Mouse (Mus musculus) kidney, embryonic 14.5 days (tissue): ENCODE data around the gene Tmem164. TPM values are rescaled to one million over a fixed set of nuclear protein-coding genes. Genes with fewer than 3 reads are reported as not detected.

ENCODE experiments used
- ATAC-seq: fragments of 200-750 bp; cut with Nextera tagmentation; 2 replicates; pipeline ENCODE4 v1.8.0; 2017; ENCODE audit warnings: moderate number of reproducible peaks, mild to moderate bottlenecking, moderate TSS enrichment, moderate library complexity; ENCODE audit not compliant: low FRiP score, low TSS enrichment
- H3K27ac ChIP-seq: fragments of 300-500 bp; sonication (generic); 2 replicates; pipeline ENCODE4 v1.5.1; 2014; ENCODE audit warnings: low read depth, mild to moderate bottlenecking, low read length, moderate library complexity, mixed read lengths
- H3K27me3 ChIP-seq: fragments of 300-500 bp; sonication (generic); 2 replicates; pipeline ENCODE4 v1.6.1; 2014; ENCODE audit warnings: mild to moderate bottlenecking, low read length; ENCODE audit not compliant: control insufficient read depth, insufficient read depth
- H3K36me3 ChIP-seq: fragments of 300-500 bp; sonication (generic); 2 replicates; pipeline ENCODE4 v1.6.1; 2014; ENCODE audit warnings: low read length, mixed read lengths; ENCODE audit not compliant: control insufficient read depth, insufficient read depth
- H3K4me1 ChIP-seq: fragments of 300-500 bp; sonication (generic); 2 replicates; pipeline ENCODE4 v1.6.1; 2014; ENCODE audit warnings: low read length, mixed read lengths; ENCODE audit not compliant: control insufficient read depth, insufficient read depth
- H3K4me2 ChIP-seq: fragments of 300-500 bp; sonication (generic); replicated peaks from 2 replicates; pipeline ENCODE4 v1.6.1; 2014; ENCODE audit warnings: low read depth, mild to moderate bottlenecking, low read length
- H3K4me3 ChIP-seq: fragments of 300-500 bp; sonication (generic); 2 replicates; pipeline ENCODE4 v1.5.1; 2014; ENCODE audit warnings: mild to moderate bottlenecking, low read length
- H3K9ac ChIP-seq: fragments of 300-500 bp; sonication (generic); 2 replicates; pipeline ENCODE4 v1.6.1; 2014; ENCODE audit warnings: low read depth, mild to moderate bottlenecking, low read length, moderate library complexity
- H3K9me3 ChIP-seq: fragments of 300-500 bp; sonication (generic); 2 replicates; pipeline ENCODE4 v1.6.1; 2016; ENCODE audit warnings: low read length; ENCODE audit not compliant: control insufficient read depth
- WGBS: fragments of 180-500 bp; shearing (Covaris S2); extraction: QIAGEN DNeasy Blood & Tissue Kit; methylation state at CpG from one replicate; pipeline ENCODE4 v1.1.7; 2014; 5-methylcytosine and 5-hydroxymethylcytosine counted together
- polyA plus RNA-seq: library from polyadenylated mRNA; unstranded; fragments of >200 nt; fragmentation: Nextera tagmentation; extraction: Ambion mirVana; gene quantifications from 2 replicates; pipeline ENCODE4 v1.2.1, GENCODE M21; 2014

Gene Tmem164
- polyA plus RNA-seq, 1 experiment from 2014 or later = 34.5 TPM

DNA sequence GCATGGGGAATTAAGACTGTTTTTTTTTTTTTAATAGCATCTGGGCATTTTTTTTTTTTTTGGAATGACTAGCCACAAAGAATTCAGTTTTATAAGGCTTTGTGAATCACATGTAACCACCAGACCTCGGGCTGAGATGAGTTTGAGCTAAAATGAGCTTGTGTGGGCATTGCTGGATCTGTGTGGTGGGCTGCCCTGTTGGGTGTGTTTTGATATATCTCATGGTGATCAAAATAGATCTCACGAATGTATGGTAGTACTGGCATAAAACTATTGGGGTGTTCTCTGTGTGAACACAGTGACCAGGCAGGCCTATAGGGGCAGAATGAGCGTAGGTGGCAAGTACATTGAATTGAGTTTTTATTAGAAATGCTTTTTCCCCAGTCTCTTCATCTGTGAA, 67.4 kb downstream of the Tmem164 start:
- Histone ChIP-seq H3K4me3 (no peak overlapping the region), H3K4me2 (no peak overlapping the region), H3K36me3 (no peaks in the 10 kb centered on the region), H3K9me3 (no peaks in the 10 kb centered on the region), H3K27me3 (no peaks in the 10 kb centered on the region), H3K9ac (no peak overlapping the region), H3K4me1 (no peaks in the 10 kb centered on the region), H3K27ac (no peak overlapping the region)
- no peak for ATAC-seq
- 81% methylated on average over 3 of the region's 3 CpGs for whole genome bisulfite sequencing

DNA sequence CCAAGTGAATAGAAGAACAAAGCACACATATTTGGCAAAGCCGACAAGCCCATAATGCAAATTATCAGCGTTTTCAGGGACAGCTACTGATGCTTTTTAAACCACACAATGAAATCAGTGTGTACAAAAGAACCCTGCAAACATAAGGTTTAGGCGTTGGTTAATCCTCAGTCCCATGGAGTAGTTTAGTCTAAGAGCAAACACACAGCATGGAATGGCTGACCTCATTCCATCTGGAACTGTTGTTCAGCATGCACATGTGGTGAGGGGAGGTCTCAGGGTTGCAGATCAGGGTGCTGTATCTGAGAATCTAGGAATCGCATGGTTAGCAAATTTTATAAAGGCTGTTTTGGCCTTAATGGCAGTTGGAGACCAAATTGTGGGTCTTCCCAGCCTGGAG, 69.6 kb downstream of the Tmem164 start:
- Histone ChIP-seq H3K27me3 (no peaks in the 10 kb centered on the region), H3K9ac (no peak overlapping the region), H3K4me2 (no peak overlapping the region), H3K36me3 (no peaks in the 10 kb centered on the region; the same call in 1 of the 2 replicates), H3K9me3 (no peaks in the 10 kb centered on the region), H3K27ac (no peak overlapping the region), H3K4me1 (no peaks in the 10 kb centered on the region), H3K4me3 (no peak overlapping the region)
- ATAC-seq = no peak
- WGBS = 83% methylated on average over 4 of the region's 4 CpGs

DNA sequence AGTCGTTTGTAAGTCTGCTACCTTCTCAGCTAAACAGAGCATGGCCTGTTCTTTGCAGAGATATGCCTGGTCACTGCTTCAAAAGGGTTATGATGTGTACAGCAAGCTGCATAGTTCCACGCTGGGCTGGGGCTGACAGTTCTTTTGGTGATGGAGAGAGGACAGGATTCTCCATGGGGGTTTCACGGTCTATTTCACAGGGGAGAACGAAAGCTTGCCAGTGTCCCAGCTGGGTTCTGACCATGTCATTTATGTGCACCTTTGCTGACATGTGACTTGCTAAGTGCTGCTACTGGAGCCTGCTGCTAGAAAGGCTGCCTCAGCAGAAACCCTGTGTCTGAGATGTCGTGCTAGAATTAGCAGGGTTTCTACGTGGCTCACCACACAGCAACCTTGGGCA, 74.3 kb downstream of the Tmem164 start:
- no peak overlapping the region for H3K9ac ChIP-seq
- ATAC-seq = no peak

DNA sequence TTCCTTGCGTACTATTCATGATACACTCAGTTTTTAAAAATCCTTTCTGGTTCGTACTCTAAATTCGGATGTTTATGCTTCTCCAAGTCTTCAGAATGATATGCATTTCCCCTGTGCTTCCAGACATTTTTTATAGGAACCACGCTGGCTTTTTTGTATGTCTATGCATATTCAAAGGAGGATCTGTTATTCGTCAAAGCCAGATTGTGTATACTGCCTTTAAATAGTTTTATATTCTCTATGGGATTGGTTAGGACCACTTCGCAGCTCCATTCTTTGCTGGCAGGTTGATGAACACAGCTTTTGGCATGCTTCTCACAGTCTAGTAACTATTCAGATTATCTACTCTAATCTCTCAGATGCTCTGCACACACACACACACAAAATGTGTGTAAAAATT, 79.2 kb downstream of the Tmem164 start:
- Histone ChIP-seq H3K27me3 (no peaks in the 10 kb centered on the region), H3K27ac (no peak overlapping the region), H3K36me3 (peaks cover 3% of the 10 kb centered on the region; the same call in 1 of the 2 replicates), H3K4me1 (no peaks in the 10 kb centered on the region), H3K9ac (no peak overlapping the region), H3K9me3 (no peaks in the 10 kb centered on the region), H3K4me2 (no peak overlapping the region), H3K4me3 (no peak overlapping the region)
- ATAC-seq = no peak
- 87% methylated on average over 6 of the region's 6 CpGs for WGBS

More for the DNA sequence above, 74.3 kb downstream of the Tmem164 start:
- Histone ChIP-seq H3K27me3 (no peaks in the 10 kb centered on the region), H3K4me1 (no peaks in the 10 kb centered on the region), H3K4me3 (no peak overlapping the region), H3K36me3 (peaks cover 3% of the 10 kb centered on the region; the same call in 1 of the 2 replicates), H3K27ac (no peak overlapping the region), H3K4me2 (no peak overlapping the region), H3K9me3 (no peaks in the 10 kb centered on the region)
- 81% methylated on average over 6 of the region's 6 CpGs for WGBS

DNA sequence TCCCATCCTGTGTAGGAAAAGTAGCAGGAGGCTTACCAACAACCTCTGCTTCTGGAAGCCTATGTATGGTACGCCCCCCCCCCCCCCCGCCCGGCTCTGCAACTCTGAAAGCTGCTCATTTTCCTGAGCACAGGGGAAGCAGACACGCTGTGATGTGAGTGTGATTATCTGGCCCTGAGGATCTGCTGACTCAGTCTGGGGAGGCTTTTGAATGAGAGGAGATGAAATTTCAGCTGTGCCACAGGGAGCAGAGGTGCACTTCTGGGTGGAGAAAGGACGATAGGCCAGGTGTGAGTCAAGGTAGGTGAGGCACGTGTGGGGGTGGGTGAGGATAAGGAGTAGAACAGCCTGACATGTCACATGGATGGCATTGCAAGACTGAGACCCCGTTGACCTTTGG, 82.1 kb downstream of the Tmem164 start:
- Histone ChIP-seq H3K27ac (no peak overlapping the region), H3K9ac (no peak overlapping the region), H3K27me3 (no peaks in the 10 kb centered on the region), H3K9me3 (no peaks in the 10 kb centered on the region), H3K4me2 (no peak overlapping the region), H3K4me1 (no peaks in the 10 kb centered on the region), H3K36me3 (0 out of 2 replicates have a peak, but pooled peaks cover 3% of the 10 kb centered on the region), H3K4me3 (no peak overlapping the region)
- no peak for ATAC-seq
- WGBS = 79% methylated on average over 7 of the region's 7 CpGs

DNA sequence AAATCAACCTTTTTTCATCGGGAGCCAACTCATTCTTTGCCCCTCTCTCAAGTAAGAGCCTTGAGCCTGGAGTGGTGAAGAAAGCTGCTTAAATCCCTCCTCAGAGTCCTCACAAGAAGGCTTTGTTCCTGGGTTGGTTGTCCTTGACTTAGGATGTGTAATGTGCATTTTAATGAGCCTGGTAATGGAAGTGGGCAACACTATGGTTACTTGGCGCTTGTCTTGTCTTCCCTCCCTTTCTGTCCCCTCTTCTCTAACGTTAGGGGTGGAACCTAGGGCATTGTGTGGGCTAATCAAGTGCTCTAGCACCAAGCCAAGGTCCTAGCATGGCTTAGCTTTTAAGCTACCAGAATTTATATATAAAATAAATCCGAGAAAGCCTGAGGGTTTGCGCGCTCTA, 88.5 kb downstream of the Tmem164 start:
- H3K9me3 ChIP-seq = no peaks in the 10 kb centered on the region
- no peak overlapping the region for H3K4me3 ChIP-seq
- no peak overlapping the region for H3K4me2 ChIP-seq
- ATAC-seq = no peak
- peaks cover 9% of the 10 kb centered on the region; the same call in 1 of the 2 replicates for H3K36me3 ChIP-seq
- 89% methylated on average over 6 of the region's 6 CpGs for WGBS
- no peaks in the 10 kb centered on the region for H3K4me1 ChIP-seq
- H3K9ac ChIP-seq = no peak overlapping the region
- H3K27ac ChIP-seq = no peak overlapping the region
- H3K27me3 ChIP-seq = no peaks in the 10 kb centered on the region

DNA sequence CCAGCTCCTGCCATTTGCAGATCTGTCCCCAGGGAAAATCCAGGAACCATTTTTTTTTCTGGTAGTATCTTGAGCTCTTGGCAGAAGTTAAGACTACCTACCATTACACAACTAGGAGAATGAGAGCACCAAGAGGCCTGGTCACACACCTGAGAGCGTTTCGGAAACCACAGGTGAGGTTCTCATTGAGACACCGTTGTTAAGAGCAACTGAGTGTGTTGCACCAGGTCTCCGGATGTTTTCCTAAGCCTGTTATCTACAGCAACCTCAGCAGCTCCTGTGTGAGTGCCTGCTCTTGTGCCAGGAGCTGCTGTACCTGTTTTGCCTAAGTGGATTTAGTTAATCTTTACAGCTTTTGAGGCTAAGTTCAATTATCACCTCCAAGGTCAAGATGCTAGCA, 92.5 kb downstream of the Tmem164 start:
- no peak for ATAC-seq
- no peaks in the 10 kb centered on the region; the same call in 1 of the 2 replicates for H3K27me3 ChIP-seq
- no peaks in the 10 kb centered on the region for H3K9me3 ChIP-seq
- H3K27ac ChIP-seq = no peak overlapping the region
- no peak overlapping the region for H3K4me3 ChIP-seq
- 90% methylated on average over 4 of the region's 4 CpGs for WGBS
- H3K4me2 ChIP-seq = no peak overlapping the region
- peaks cover 17% of the 10 kb centered on the region; the same call in 1 of the 2 replicates for H3K36me3 ChIP-seq
- H3K4me1 ChIP-seq = no peaks in the 10 kb centered on the region
- no peak overlapping the region for H3K9ac ChIP-seq

DNA sequence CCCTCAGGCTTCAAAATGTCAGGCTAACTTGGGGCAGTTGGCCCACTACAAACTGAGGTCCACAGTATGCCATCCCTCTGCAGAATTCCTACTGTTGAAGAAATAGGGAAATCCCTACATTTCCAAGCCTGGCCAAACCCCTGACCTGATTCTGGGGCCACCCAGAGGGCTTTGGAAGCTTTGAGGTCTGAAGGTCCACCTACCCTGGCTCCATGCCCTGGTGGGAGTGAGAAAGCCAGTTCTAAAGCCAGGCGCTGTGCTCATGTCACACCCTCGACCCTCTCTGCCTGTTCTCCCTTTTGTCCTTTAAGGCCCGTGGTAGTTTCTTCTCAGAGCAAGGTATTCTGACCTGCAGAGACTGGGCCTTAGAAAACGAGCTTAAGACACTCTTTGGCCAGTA, 94.9 kb downstream of the Tmem164 start:
- no peaks in the 10 kb centered on the region; the same call in 1 of the 2 replicates for H3K27me3 ChIP-seq

DNA sequence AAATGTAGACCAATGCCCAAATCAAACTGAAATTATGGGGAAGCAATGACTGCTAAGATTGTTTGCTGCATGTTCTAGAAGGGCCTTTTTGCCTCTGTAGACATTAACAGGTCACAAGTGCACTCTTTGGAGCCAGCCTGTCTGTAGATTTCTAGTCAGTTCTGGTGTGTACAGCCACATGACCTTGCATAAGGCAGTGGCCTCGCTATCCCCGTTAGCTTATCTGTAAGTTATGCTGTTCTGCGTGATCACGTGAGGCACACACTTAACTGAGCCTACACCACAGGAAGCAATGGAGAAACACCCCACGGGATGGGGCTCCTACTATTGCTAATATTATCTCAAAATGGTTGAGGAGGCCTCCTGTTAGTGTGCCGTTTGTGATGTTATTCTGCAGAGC, 97.4 kb downstream of the Tmem164 start:
- WGBS = 82% methylated on average over 6 of the region's 6 CpGs
- Histone ChIP-seq H3K4me2 (no peak overlapping the region), H3K9me3 (no peaks in the 10 kb centered on the region), H3K27me3 (no peaks in the 10 kb centered on the region; the same call in 1 of the 2 replicates), H3K36me3 (peaks cover 8% of the 10 kb centered on the region; the same call in 1 of the 2 replicates), H3K4me1 (no peaks in the 10 kb centered on the region), H3K4me3 (no peak overlapping the region), H3K27ac (no peak overlapping the region), H3K9ac (no peak overlapping the region)
- ATAC-seq = no peak

More for the DNA sequence above, 94.9 kb downstream of the Tmem164 start:
- Histone ChIP-seq H3K9ac (no peak overlapping the region), H3K4me3 (no peak overlapping the region), H3K27ac (no peak overlapping the region), H3K4me1 (no peaks in the 10 kb centered on the region), H3K9me3 (no peaks in the 10 kb centered on the region), H3K36me3 (peaks cover 17% of the 10 kb centered on the region; the same call in 1 of the 2 replicates), H3K4me2 (no peak overlapping the region)
- 73% methylated on average over 4 of the region's 4 CpGs for WGBS
- ATAC-seq = no peak
